Mouse (Mus musculus): Measurements from ENCODE around the gene Cdkal1.

The Cdkal1 gene

GRCm38 (mm10) chr13:29483950-29484349 is 371.5 kb downstream of the Cdkal1 start:
- DNase-seq: no peak

- no peak for DNase-seq
These were observed 373.2 kb downstream of the Cdkal1 start for GRCm38 (mm10) chr13:29482147-29482863.

- no peak for DNase-seq
These were observed 379.1 kb downstream of the Cdkal1 start for GRCm38 (mm10) chr13:29476421-29476820.

GRCm38 (mm10) chr13:29474301-29474700 is 381.2 kb downstream of the Cdkal1 start:
- DNase-seq: no peak

GRCm38 (mm10) chr13:29473779-29474178 is 381.7 kb downstream of the Cdkal1 start:
- no peak for DNase-seq

GRCm38 (mm10) chr13:29462271-29462670 is 393.2 kb downstream of the Cdkal1 start:
- no peak for DNase-seq

GRCm38 (mm10) chr13:29460741-29461140 is 394.7 kb downstream of the Cdkal1 start:
- DNase-seq: no peak

- no peak for DNase-seq
These were observed 397.1 kb downstream of the Cdkal1 start for GRCm38 (mm10) chr13:29458385-29458784.

- DNase-seq: no peak
These were observed 418.4 kb downstream of the Cdkal1 start for GRCm38 (mm10) chr13:29437067-29437466.

GRCm38 (mm10) chr13:29434726-29435125 is 420.7 kb downstream of the Cdkal1 start:
- peak; percentile 41 for DNase-seq

- DNase-seq: no peak
These were observed 424.6 kb downstream of the Cdkal1 start for GRCm38 (mm10) chr13:29430919-29431318.

GRCm38 (mm10) chr13:29429877-29430276 is 425.6 kb downstream of the Cdkal1 start:
- DNase-seq: no peak

GRCm38 (mm10) chr13:29429196-29429595 is 426.3 kb downstream of the Cdkal1 start:
- no peak for DNase-seq

- no peak for DNase-seq
These were observed 438.9 kb downstream of the Cdkal1 start for GRCm38 (mm10) chr13:29416450-29417136.

- no peak for DNase-seq
These were observed 439.5 kb downstream of the Cdkal1 start for GRCm38 (mm10) chr13:29415967-29416366.

- DNase-seq: no peak
These were observed 440.6 kb downstream of the Cdkal1 start for GRCm38 (mm10) chr13:29414878-29415277.

GRCm38 (mm10) chr13:29414470-29414869 is 441.0 kb downstream of the Cdkal1 start:
- DNase-seq: no peak

- no peak for DNase-seq
These were observed 444.3 kb downstream of the Cdkal1 start for GRCm38 (mm10) chr13:29411176-29411575.

- DNase-seq: no peak
These were observed 447.9 kb downstream of the Cdkal1 start for GRCm38 (mm10) chr13:29407619-29408018.

- no peak for DNase-seq
These were observed 450.2 kb downstream of the Cdkal1 start for GRCm38 (mm10) chr13:29405316-29405715.

GRCm38 (mm10) chr13:29403217-29403616 is 452.3 kb downstream of the Cdkal1 start:
- no peak for DNase-seq

- no peak for DNase-seq
These were observed 452.9 kb downstream of the Cdkal1 start for GRCm38 (mm10) chr13:29402526-29403040.

- DNase-seq: no peak
These were observed 455.6 kb downstream of the Cdkal1 start for GRCm38 (mm10) chr13:29399908-29400307.

GRCm38 (mm10) chr13:29398456-29398855 is 457.0 kb downstream of the Cdkal1 start:
- no peak for DNase-seq
